Mouse (Mus musculus) skeletal muscle tissue, adult 2 months (tissue): ENCODE results near the gene Itfg1.
"Not testable (repeated sequence)": the region's sequence is repeated elsewhere in the genome, so short reads cannot be mapped to it uniquely, and the experiment has no call there.

Experiments used
- DNase-seq: peaks from one replicate; pipeline ENCODE4 v3.0.0-alpha.2; 2012; ENCODE audit warnings: low read depth, low spot score

Gene Itfg1

GRCm38 (mm10) chr8:85840657-85841488 lies at the start of gene Itfg1, which contains the start of gene Phkb:
Itfg1 (minus strand) TSS chr8:85840921.
Phkb (plus strand) TSS chr8:85840959.
- DNase-seq = peak; percentile 83

- no peak for DNase-seq
Observed at GRCm38 (mm10) chr8:85884811-85885210, 44.1 kb upstream of the Itfg1 start.

- DNase-seq = no peak
Observed at GRCm38 (mm10) chr8:85879624-85880023, 38.9 kb upstream of the Itfg1 start.

- DNase-seq = no peak
Observed at GRCm38 (mm10) chr8:85877976-85878375, 37.3 kb upstream of the Itfg1 start.

GRCm38 (mm10) chr8:85871660-85872059 lies 30.9 kb upstream of the Itfg1 start:
- peak; percentile 49 for DNase-seq

- no peak for DNase-seq
Observed at GRCm38 (mm10) chr8:85862381-85862780, 21.7 kb upstream of the Itfg1 start.

- peak; percentile 87 for DNase-seq
Observed at GRCm38 (mm10) chr8:85860612-85861011, 19.9 kb upstream of the Itfg1 start.

GRCm38 (mm10) chr8:85857227-85857896 lies 16.6 kb upstream of the Itfg1 start:
- not testable (repeated sequence) for DNase-seq

- no peak for DNase-seq
Observed at GRCm38 (mm10) chr8:85854220-85855123, 13.8 kb upstream of the Itfg1 start.

GRCm38 (mm10) chr8:85845887-85846286 lies 5.2 kb upstream of the Itfg1 start:
- no peak for DNase-seq

- peak; percentile 43 for DNase-seq
Observed at GRCm38 (mm10) chr8:85841489-85841795, 721 bp upstream of the Itfg1 start.

GRCm38 (mm10) chr8:85839916-85840656 lies 635 bp downstream of the Itfg1 start:
- no peak for DNase-seq

- no peak for DNase-seq
Observed at GRCm38 (mm10) chr8:85813621-85814020, 27.1 kb downstream of the Itfg1 start.

GRCm38 (mm10) chr8:85801408-85801807 lies 39.3 kb downstream of the Itfg1 start:
- no peak for DNase-seq

- DNase-seq = no peak
Observed at GRCm38 (mm10) chr8:85800164-85800563, 40.6 kb downstream of the Itfg1 start.

GRCm38 (mm10) chr8:85796392-85796791 lies 44.3 kb downstream of the Itfg1 start:
- not testable (repeated sequence) for DNase-seq

GRCm38 (mm10) chr8:85788341-85788740 lies 52.4 kb downstream of the Itfg1 start:
- no peak for DNase-seq

- no peak for DNase-seq
Observed at GRCm38 (mm10) chr8:85787909-85788308, 52.8 kb downstream of the Itfg1 start.

GRCm38 (mm10) chr8:85785506-85785905 lies 55.2 kb downstream of the Itfg1 start:
- DNase-seq = no peak

GRCm38 (mm10) chr8:85783871-85784270 lies 56.9 kb downstream of the Itfg1 start:
- DNase-seq = no peak

GRCm38 (mm10) chr8:85780091-85780490 lies 60.6 kb downstream of the Itfg1 start:
- DNase-seq = no peak
